Mouse (Mus musculus) megakaryocyte, embryonic 14.5 days (primary cell): ENCODE results near the gene Notch4.

ENCODE experiments used
- FLI1 ChIP-seq: IDR thresholded peaks from 2 replicates; pipeline ENCODE4 v1.6.1; 2012; ENCODE audit warnings: low read length, inconsistent platforms, mixed read lengths
- GATA1 ChIP-seq: IDR thresholded peaks from 3 replicates; pipeline ENCODE4 v1.6.1; 2012; ENCODE audit warnings: mixed read lengths, low read length, inconsistent platforms, borderline replicate concordance

GRCm38 (mm10) chr17:34572361-34572760 is 8.3 kb downstream of the Notch4 start:
- TF ChIP-seq GATA1 (no peak), FLI1 (no peak)
